Mouse (Mus musculus) G1E (cell line): ENCODE measurements around the gene Gm17660. TPM values are rescaled to one million over a fixed set of nuclear protein-coding genes. Genes with fewer than 3 reads are reported as not detected.

Experiments
- ATAC-seq: 2 replicates; pipeline ENCODE4 v1.8.0; 2016; ENCODE audit warnings: mild to moderate bottlenecking; ENCODE audit not compliant: insufficient number of reproducible peaks, poor library complexity, low FRiP score, severe bottlenecking; ENCODE audit errors: extremely low read depth
- DNase-seq: peaks from one replicate; pipeline ENCODE4 v3.0.0; 2012; ENCODE audit warnings: low spot score
- H3K27me3 ChIP-seq: 2 replicates; pipeline ENCODE4 v1.6.1; 2012; ENCODE audit warnings: mild to moderate bottlenecking, low read length, inconsistent platforms; ENCODE audit not compliant: insufficient read depth
- H3K36me3 ChIP-seq: replicated peaks from 2 replicates; pipeline ENCODE3; 2012; ENCODE audit warnings: mild to moderate bottlenecking, inconsistent platforms
- H3K4me1 ChIP-seq: 2 replicates; pipeline ENCODE4 v1.6.1; 2012; ENCODE audit warnings: low read depth, low read length, inconsistent platforms, mixed read lengths; ENCODE audit not compliant: insufficient read depth
- H3K4me3 ChIP-seq: 2 replicates; pipeline ENCODE4 v1.5.1; 2012; ENCODE audit warnings: low read depth, mild to moderate bottlenecking, inconsistent platforms, low read length, moderate library complexity, mixed read lengths
- H3K9me3 ChIP-seq: replicated peaks from 2 replicates; pipeline ENCODE4 v1.6.1; 2012; ENCODE audit warnings: inconsistent platforms
- CTCF ChIP-seq: IDR thresholded peaks from 2 replicates; pipeline ENCODE4 v1.5.1; 2012; ENCODE audit warnings: low read depth, low read length, inconsistent platforms, mixed read lengths
- GATA1 ChIP-seq: IDR thresholded peaks from 2 replicates; pipeline ENCODE4 v1.6.1; 2012; ENCODE audit warnings: borderline replicate concordance, low read length, inconsistent platforms, mixed read lengths
- GATA2 ChIP-seq: IDR thresholded peaks from 2 replicates; pipeline ENCODE4 v1.6.1; 2012; ENCODE audit warnings: low read depth, low read length, inconsistent platforms, borderline replicate concordance
- POLR2AphosphoS5 ChIP-seq: IDR thresholded peaks from 2 replicates; pipeline ENCODE4 v1.6.1; 2012; ENCODE audit warnings: low read depth, low read length, inconsistent platforms; ENCODE audit not compliant: insufficient replicate concordance
- TAL1 ChIP-seq: conservative IDR thresholded peaks from 2 replicates; pipeline ENCODE4 v1.6.1; 2012; ENCODE audit warnings: low read depth, low read length, inconsistent platforms, mixed read lengths
- polyA plus RNA-seq: library from polyadenylated mRNA; stranded (reverse); fragments of >175 nt; gene quantifications from 2 replicates; pipeline ENCODE4 v1.2.3, GENCODE M21; 2012
- total RNA-seq, 2 experiments: library from RNA; stranded (forward) in 1 of 2; stranded (reverse) in 1 of 2; fragments of 200-1000 nt in 1 of 2; fragments of >200 nt in 1 of 2; fragmentation: Nextera tagmentation in 1 of 2; gene quantifications; 2 replicates each; pipeline ENCODE4 v1.2.3; 2014 to 2017

Gene Gm17660
- total and polyA plus RNA-seq, 3 experiments = not detected

DNA sequence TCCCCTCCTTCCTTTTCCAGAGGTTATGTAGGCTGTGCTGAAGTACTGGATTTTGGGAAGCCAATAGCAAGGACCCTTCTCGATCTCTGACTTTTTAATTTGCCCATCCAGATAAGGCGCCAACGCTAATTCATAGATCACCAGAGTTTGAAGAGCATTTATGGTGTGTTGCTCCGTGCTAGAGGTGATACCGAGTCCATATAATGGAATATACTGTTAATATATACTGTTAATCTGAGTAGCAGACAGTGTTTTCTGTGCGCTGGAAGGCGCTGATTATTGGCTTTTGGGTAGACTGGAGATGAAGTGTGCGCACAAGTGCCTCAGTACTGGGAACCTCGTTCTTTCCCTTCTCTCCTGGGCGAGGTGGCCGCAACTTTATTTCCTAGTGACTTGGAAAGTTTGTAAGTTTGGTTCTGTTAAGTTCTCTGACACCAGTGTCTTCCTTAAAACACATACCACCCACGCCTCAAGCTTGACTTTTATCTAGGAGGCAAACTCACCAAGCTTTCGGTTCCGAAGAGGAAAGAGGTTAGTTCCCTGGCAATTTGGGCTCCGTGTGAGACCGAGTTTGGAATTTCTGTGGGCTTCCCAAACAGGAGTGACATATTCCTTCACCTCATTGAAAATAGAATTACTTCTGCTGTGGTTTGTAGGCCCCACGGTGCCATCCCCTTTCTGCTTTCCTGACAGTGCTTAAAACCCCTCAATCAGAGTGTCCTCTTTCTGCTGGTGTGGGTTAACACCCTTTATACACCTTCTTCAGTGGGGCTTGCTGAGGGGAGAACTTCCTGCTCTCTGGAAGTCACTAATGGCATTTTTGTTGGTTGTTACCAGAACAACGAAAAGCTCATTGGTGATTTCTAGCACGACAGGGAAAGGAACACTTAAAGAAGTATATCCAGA lies 30.0 kb downstream of the Gm17660 start:
- DNase-seq (peak; percentile 10), ATAC-seq (no peak)
- Histone ChIP-seq H3K27me3 (no peaks in the 10 kb centered on the region), H3K4me1 (peaks cover 32% of the 10 kb centered on the region), H3K9me3 (no peaks in the 10 kb centered on the region), H3K36me3 (peaks cover 31% of the 10 kb centered on the region), H3K4me3 (peak overlapping the region; percentile 96)
- TF ChIP-seq TAL1 (no peak), GATA2 (no peak), CTCF (no peak), POLR2AphosphoS5 (no peak), GATA1 (no peak)

DNA sequence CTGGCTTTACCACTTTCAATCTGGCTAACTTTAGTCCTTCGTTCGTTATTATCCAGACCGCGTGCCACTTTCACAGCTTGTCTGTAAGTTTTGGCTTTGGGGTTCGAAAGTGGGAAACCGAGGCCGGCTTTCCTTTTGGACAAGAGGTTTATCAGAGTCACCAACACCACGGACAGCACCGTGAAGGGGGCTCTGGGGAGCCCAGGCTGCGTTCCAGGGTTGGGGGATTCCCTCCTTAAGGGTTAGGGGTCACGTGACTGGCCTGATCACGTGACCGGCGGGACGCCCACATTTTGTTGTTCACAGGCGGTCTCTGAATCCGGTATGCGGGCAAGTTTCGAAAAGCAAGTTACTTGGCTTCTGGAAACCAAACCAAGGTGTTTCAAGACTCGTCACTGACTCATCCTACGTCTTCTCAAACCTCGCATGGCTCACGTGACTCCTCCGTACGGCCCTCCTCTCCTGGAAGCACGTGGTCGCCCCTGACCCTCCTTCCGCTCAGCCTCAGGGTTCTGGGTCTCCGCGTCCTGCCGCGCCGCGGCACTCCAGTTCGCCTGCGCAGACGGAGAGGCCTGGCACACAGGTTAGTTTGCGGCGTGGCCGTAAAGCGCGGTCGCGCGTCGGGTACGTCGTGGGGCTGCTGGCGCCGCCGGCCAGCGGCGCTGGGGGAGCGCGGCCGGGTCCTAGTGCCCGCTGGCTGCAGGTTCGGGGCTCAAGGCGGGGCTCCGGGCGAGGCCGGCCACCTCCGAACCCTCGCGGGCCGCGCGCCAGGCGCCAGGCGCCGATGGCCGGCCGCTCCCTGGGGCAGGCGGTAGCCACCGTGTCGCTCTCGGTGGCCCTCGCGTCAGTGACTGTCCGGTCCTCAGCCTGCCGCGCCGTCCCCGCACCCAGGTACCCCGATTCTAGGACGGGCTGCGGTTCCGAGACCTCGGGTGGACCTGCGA lies 30.9 kb downstream of the Gm17660 start, which contains the start of gene Nudt9:
Gene Nudt9 (plus strand): TSS at position 51 of the 944 bp plus-strand sequence.
- ATAC-seq = peak; percentile 91
- Histone ChIP-seq H3K27me3 (no peaks in the 10 kb centered on the region), H3K4me3 (peak within 1 kb of the TSS; percentile 96), H3K36me3 (peaks cover 22% of the 10 kb centered on the region), H3K9me3 (no peaks in the 10 kb centered on the region), H3K4me1 (peaks cover 30% of the 10 kb centered on the region)
- peak; percentile 88 for DNase-seq
- TF ChIP-seq GATA2 (no peak), GATA1 (no peak), CTCF (no peak), TAL1 (no peak), POLR2AphosphoS5 (no peak)

DNA sequence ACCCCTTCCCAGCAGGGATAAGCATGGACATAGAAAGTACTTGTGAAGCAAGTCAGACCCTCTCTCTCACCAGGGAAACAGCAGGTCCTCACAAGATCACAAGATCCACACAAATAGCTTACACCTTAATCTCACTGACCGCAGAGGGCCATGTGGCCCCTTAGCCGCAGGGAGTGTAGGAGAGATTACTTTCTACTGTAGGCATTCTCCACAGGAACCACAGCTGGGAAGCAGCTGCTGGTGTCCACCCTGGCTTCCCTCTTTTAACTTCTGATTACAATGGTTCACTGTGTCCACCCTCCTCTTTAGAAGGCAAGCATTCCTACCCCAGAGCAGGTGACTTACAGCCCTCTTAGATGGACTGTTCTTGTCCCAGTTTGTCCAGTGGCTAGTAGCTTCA lies 33.7 kb downstream of the Gm17660 start:
- Histone ChIP-seq H3K27me3 (no peaks in the 10 kb centered on the region), H3K4me3 (no peak overlapping the region), H3K9me3 (no peaks in the 10 kb centered on the region), H3K4me1 (peaks cover 24% of the 10 kb centered on the region), H3K36me3 (peaks cover 2% of the 10 kb centered on the region)
- TF ChIP-seq TAL1 (no peak), POLR2AphosphoS5 (no peak), GATA1 (no peak), CTCF (no peak), GATA2 (no peak)
- DNase-seq = no peak
- no peak for ATAC-seq

DNA sequence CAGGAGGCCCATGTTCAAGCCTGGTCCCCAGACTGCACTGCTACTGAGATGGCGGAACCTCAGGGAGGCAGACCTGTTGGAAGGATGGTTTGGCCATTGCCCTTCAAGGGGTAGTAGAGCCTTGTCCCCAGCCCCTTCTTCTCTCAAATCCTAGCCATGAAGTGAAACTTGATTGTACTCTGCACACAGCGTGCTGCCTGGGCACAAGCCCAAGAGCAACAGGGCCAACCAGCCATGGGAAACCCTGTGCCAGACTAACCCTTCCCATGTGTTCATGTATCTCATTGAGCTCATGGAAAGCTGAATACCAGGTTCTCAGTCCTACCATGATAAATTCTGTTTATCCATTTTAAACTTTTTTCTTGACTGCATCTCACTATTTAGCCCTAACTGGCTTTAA lies 34.5 kb downstream of the Gm17660 start:
- TF ChIP-seq CTCF = no peak
- TF ChIP-seq GATA1 = no peak
- no peak for TF ChIP-seq POLR2AphosphoS5
- no peak for TF ChIP-seq TAL1
- Histone ChIP-seq H3K4me1 (peaks cover 18% of the 10 kb centered on the region), H3K9me3 (no peaks in the 10 kb centered on the region), H3K27me3 (no peaks in the 10 kb centered on the region), H3K36me3 (peaks cover 2% of the 10 kb centered on the region), H3K4me3 (no peak overlapping the region)
- DNase-seq = no peak
- no peak for ATAC-seq

DNA sequence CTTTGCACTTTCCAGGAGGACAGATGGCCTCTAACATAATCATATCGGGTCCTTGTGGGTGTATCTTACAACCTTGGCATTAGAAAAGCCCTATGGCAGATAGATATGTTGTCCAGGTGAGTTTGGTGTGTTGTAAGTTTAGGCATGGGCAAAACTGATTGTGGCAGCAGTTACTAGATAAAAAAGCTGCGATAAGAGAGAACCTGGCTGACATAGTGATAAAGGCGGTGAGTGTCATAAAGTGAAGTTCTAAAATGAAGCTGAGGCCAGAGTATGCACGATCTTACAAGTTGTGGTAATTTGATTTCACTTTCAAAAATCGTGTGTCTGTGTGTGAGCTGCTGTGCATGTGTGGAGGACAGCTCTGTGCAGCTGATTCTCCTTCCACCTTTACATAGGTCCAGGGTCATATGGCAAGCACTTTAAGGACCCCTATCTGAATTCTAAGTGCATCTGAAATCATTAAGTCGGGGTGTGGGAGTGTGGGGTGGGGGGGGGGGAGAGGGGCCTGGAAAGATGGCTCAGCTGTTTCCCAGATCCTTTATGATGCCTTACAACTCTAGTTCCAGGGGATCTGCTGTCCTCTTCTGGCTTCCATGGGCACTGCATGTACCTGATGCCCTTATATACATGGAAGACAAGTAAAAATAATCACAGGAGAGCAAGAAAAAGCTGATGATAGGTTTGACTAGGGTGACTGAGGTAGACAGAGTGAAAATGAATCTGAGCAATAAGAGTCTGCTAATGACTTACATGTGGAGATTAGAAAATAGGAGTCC lies 38.1 kb downstream of the Gm17660 start:
- no peaks in the 10 kb centered on the region; the same call in 1 of the 2 replicates for H3K4me1 ChIP-seq
- DNase-seq (no peak), ATAC-seq (no peak)
- H3K27me3 ChIP-seq = no peaks in the 10 kb centered on the region
- no peak for TF ChIP-seq GATA2
- no peak for TF ChIP-seq POLR2AphosphoS5
- TF ChIP-seq CTCF = no peak
- TF ChIP-seq GATA1 = no peak
- TF ChIP-seq TAL1 = no peak
- peaks cover 2% of the 10 kb centered on the region for H3K36me3 ChIP-seq
- no peaks in the 10 kb centered on the region for H3K9me3 ChIP-seq
- H3K4me3 ChIP-seq = no peak overlapping the region

DNA sequence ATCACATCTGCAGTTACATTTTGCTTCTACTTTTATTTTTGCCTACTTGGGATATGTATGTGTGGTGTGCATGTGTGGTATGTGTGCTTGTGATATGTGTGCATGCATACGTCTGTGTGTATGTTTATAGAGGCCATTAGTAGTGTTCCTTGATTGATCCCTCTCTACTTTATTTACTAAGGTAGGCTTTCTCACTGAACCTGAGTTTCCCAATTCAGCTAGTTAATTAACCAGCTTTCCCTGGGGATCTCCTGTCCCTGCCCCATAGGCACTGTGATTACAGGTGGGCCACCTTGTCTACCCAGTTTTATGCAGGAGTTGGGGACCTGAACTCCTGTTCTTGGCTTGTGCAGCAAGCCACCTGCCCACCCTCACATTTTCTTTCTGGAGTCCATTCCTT lies 40.7 kb downstream of the Gm17660 start:
- DNase-seq (no peak), ATAC-seq (no peak)
- H3K36me3 ChIP-seq = no peaks in the 10 kb centered on the region
- TF ChIP-seq GATA1 (no peak), TAL1 (no peak), GATA2 (no peak), POLR2AphosphoS5 (no peak), CTCF (no peak)
- no peaks in the 10 kb centered on the region for H3K4me1 ChIP-seq
- H3K4me3 ChIP-seq = no peak overlapping the region
- no peaks in the 10 kb centered on the region for H3K27me3 ChIP-seq
- no peaks in the 10 kb centered on the region for H3K9me3 ChIP-seq
